Mouse (Mus musculus): ENCODE results near the gene Olfr466. TPM values are rescaled to one million over a fixed set of nuclear protein-coding genes. Genes with fewer than 3 reads are reported as not detected.

Olfr466 gene
- polyA plus RNA-seq (2012; rRNA removed), result not detected in 2 replicates

GRCm38 (mm10) chr13:65149940-65150339, at the start of gene Olfr466:
Gene Olfr466 (plus strand): TSS chr13:65150240.
- 71% methylated on average over 1 of the region's 1 CpGs for WGBS
- no peak within 1 kb of the TSS for H3K4me3 ChIP-seq (replicated peaks; ENCODE audit: insufficient read depth, low read depth, low read length)
- no peaks in the 10 kb centered on the region for H3K27me3 ChIP-seq (ENCODE audit: control insufficient read depth, insufficient read depth, low read length)
- DNase-seq, result no peak
- H3K4me1 ChIP-seq (ENCODE audit: control insufficient read depth, insufficient read depth, low read length), result no peaks in the 10 kb centered on the region; the same call in 1 of the 2 replicates
- H3K27ac ChIP-seq (ENCODE audit: insufficient read depth, low read length), result no peak within 1 kb of the TSS
- TF ChIP-seq CTCF (IDR thresholded peaks at IDR 0.05; ENCODE audit: borderline replicate concordance, insufficient read depth, low read depth, low read length) (no peak), POLR2A (IDR thresholded peaks at IDR 0.05; ENCODE audit: borderline replicate concordance, insufficient read depth, low read length) (no peak)

- WGBS, result 98% methylated on average over 9 of the region's 9 CpGs
These were observed 49.4 kb upstream of the Olfr466 start for GRCm38 (mm10) chr13:65100678-65101077.

GRCm38 (mm10) chr13:65101232-65101631, 48.8 kb upstream of the Olfr466 start:
- WGBS, result 95% methylated on average over 3 of the region's 3 CpGs
- H3K4me3 ChIP-seq (replicated peaks; ENCODE audit: insufficient read depth, low read depth, low read length), result no peak overlapping the region
- no peaks in the 10 kb centered on the region for H3K27me3 ChIP-seq (ENCODE audit: control insufficient read depth, insufficient read depth, low read length)
- H3K27ac ChIP-seq (ENCODE audit: insufficient read depth, low read length), result no peak overlapping the region
- DNase-seq, result no peak
- TF ChIP-seq CTCF (IDR thresholded peaks at IDR 0.05; ENCODE audit: borderline replicate concordance, insufficient read depth, low read depth, low read length), result no peak
- TF ChIP-seq POLR2A (IDR thresholded peaks at IDR 0.05; ENCODE audit: borderline replicate concordance, insufficient read depth, low read length), result no peak
- H3K4me1 ChIP-seq (ENCODE audit: control insufficient read depth, insufficient read depth, low read length), result no peaks in the 10 kb centered on the region

More at GRCm38 (mm10) chr13:65100678-65101077, 49.4 kb upstream of the Olfr466 start:
- no peaks in the 10 kb centered on the region for H3K4me1 ChIP-seq (ENCODE audit: control insufficient read depth, insufficient read depth, low read length)
- H3K27me3 ChIP-seq (ENCODE audit: control insufficient read depth, insufficient read depth, low read length), result no peaks in the 10 kb centered on the region
- no peak for DNase-seq
- no peak overlapping the region for H3K4me3 ChIP-seq (replicated peaks; ENCODE audit: insufficient read depth, low read depth, low read length)
- TF ChIP-seq POLR2A (IDR thresholded peaks at IDR 0.05; ENCODE audit: borderline replicate concordance, insufficient read depth, low read length), result no peak
- no peak for TF ChIP-seq CTCF (IDR thresholded peaks at IDR 0.05; ENCODE audit: borderline replicate concordance, insufficient read depth, low read depth, low read length)
- H3K27ac ChIP-seq (ENCODE audit: insufficient read depth, low read length), result no peak overlapping the region

- H3K4me1 ChIP-seq (ENCODE audit: control insufficient read depth, insufficient read depth, low read length), result peaks cover 3% of the 10 kb centered on the region; the same call in 1 of the 2 replicates
- no peak for TF ChIP-seq POLR2A (IDR thresholded peaks at IDR 0.05; ENCODE audit: borderline replicate concordance, insufficient read depth, low read length)
- no peak for TF ChIP-seq CTCF (IDR thresholded peaks at IDR 0.05; ENCODE audit: borderline replicate concordance, insufficient read depth, low read depth, low read length)
These were observed 38.1 kb upstream of the Olfr466 start for GRCm38 (mm10) chr13:65111961-65112360.

GRCm38 (mm10) chr13:65112459-65113110, 37.5 kb upstream of the Olfr466 start, which contains the start of gene Mfsd14b:
Gene Mfsd14b (minus strand): TSS chr13:65112975.
- DNase-seq, result peak; percentile 93
- no peaks in the 10 kb centered on the region for H3K27me3 ChIP-seq (ENCODE audit: control insufficient read depth, insufficient read depth, low read length)
- TF ChIP-seq CTCF (IDR thresholded peaks at IDR 0.05; ENCODE audit: borderline replicate concordance, insufficient read depth, low read depth, low read length), result no peak
- TF ChIP-seq POLR2A (IDR thresholded peaks at IDR 0.05; ENCODE audit: borderline replicate concordance, insufficient read depth, low read length), result peak; percentile 74; the same call in 1 of the 2 replicates
- peaks cover 3% of the 10 kb centered on the region; the same call in 1 of the 2 replicates for H3K4me1 ChIP-seq (ENCODE audit: control insufficient read depth, insufficient read depth, low read length)
- WGBS, result under 1% methylated on average over 60 of the region's 60 CpGs
- H3K27ac ChIP-seq (ENCODE audit: insufficient read depth, low read length), result peak within 1 kb of the TSS; percentile 52
- peak within 1 kb of the TSS; percentile 88 for H3K4me3 ChIP-seq (replicated peaks; ENCODE audit: insufficient read depth, low read depth, low read length)

More at GRCm38 (mm10) chr13:65111961-65112360, 38.1 kb upstream of the Olfr466 start:
- Histone ChIP-seq H3K4me3 (replicated peaks; ENCODE audit: insufficient read depth, low read depth, low read length) (peak overlapping the region; percentile 88), H3K27me3 (ENCODE audit: control insufficient read depth, insufficient read depth, low read length) (no peaks in the 10 kb centered on the region), H3K27ac (ENCODE audit: insufficient read depth, low read length) (no peak overlapping the region)
- no peak for DNase-seq
- WGBS, result 3% methylated on average over 5 of the region's 5 CpGs

- H3K27ac ChIP-seq (ENCODE audit: insufficient read depth, low read length), result peak overlapping the region; percentile 26
- 66% methylated on average over 3 of the region's 3 CpGs for WGBS
- peak overlapping the region; percentile 88 for H3K4me3 ChIP-seq (replicated peaks; ENCODE audit: insufficient read depth, low read depth, low read length)
- DNase-seq, result peak in 1 of 2 experiments; percentile 16
- no peaks in the 10 kb centered on the region for H3K27me3 ChIP-seq (ENCODE audit: control insufficient read depth, insufficient read depth, low read length)
- TF ChIP-seq CTCF (IDR thresholded peaks at IDR 0.05; ENCODE audit: borderline replicate concordance, insufficient read depth, low read depth, low read length) (no peak), POLR2A (IDR thresholded peaks at IDR 0.05; ENCODE audit: borderline replicate concordance, insufficient read depth, low read length) (no peak)
- peaks cover 3% of the 10 kb centered on the region; the same call in 1 of the 2 replicates for H3K4me1 ChIP-seq (ENCODE audit: control insufficient read depth, insufficient read depth, low read length)
These were observed 36.8 kb upstream of the Olfr466 start for GRCm38 (mm10) chr13:65113239-65113638.

- Histone ChIP-seq H3K4me1 (ENCODE audit: control insufficient read depth, insufficient read depth, low read length) (no peaks in the 10 kb centered on the region), H3K27ac (ENCODE audit: insufficient read depth, low read length) (no peak overlapping the region), H3K27me3 (ENCODE audit: control insufficient read depth, insufficient read depth, low read length) (no peaks in the 10 kb centered on the region), H3K4me3 (replicated peaks; ENCODE audit: insufficient read depth, low read depth, low read length) (no peak overlapping the region)
- no peak for DNase-seq
- TF ChIP-seq CTCF (IDR thresholded peaks at IDR 0.05; ENCODE audit: borderline replicate concordance, insufficient read depth, low read depth, low read length) (no peak), POLR2A (IDR thresholded peaks at IDR 0.05; ENCODE audit: borderline replicate concordance, insufficient read depth, low read length) (no peak)
- whole genome bisulfite sequencing, result 61% methylated on average over 3 of the region's 3 CpGs
These were observed 29.1 kb upstream of the Olfr466 start for GRCm38 (mm10) chr13:65120984-65121383.

GRCm38 (mm10) chr13:65122111-65122510, 27.9 kb upstream of the Olfr466 start:
- no peak for TF ChIP-seq CTCF (IDR thresholded peaks at IDR 0.05; ENCODE audit: borderline replicate concordance, insufficient read depth, low read depth, low read length)
- no peak for TF ChIP-seq POLR2A (IDR thresholded peaks at IDR 0.05; ENCODE audit: borderline replicate concordance, insufficient read depth, low read length)
- WGBS, result 77% methylated on average over 1 of the region's 1 CpGs
- Histone ChIP-seq H3K4me3 (replicated peaks; ENCODE audit: insufficient read depth, low read depth, low read length) (no peak overlapping the region), H3K27ac (ENCODE audit: insufficient read depth, low read length) (no peak overlapping the region), H3K27me3 (ENCODE audit: control insufficient read depth, insufficient read depth, low read length) (no peaks in the 10 kb centered on the region), H3K4me1 (ENCODE audit: control insufficient read depth, insufficient read depth, low read length) (no peaks in the 10 kb centered on the region)
- no peak for DNase-seq

Measured in cerebellum, adult 2 months (tissue).